Mouse (Mus musculus): Measurements from ENCODE around the gene Hagh. TPM values are rescaled to one million over a fixed set of nuclear protein-coding genes. Genes with fewer than 3 reads are reported as not detected.
A peak's percentile ranks its signal among the peaks of the same experiment; 100 is the strongest.

The Hagh gene
- polyA plus RNA-seq, 1 experiment: 39.7 TPM

DNA sequence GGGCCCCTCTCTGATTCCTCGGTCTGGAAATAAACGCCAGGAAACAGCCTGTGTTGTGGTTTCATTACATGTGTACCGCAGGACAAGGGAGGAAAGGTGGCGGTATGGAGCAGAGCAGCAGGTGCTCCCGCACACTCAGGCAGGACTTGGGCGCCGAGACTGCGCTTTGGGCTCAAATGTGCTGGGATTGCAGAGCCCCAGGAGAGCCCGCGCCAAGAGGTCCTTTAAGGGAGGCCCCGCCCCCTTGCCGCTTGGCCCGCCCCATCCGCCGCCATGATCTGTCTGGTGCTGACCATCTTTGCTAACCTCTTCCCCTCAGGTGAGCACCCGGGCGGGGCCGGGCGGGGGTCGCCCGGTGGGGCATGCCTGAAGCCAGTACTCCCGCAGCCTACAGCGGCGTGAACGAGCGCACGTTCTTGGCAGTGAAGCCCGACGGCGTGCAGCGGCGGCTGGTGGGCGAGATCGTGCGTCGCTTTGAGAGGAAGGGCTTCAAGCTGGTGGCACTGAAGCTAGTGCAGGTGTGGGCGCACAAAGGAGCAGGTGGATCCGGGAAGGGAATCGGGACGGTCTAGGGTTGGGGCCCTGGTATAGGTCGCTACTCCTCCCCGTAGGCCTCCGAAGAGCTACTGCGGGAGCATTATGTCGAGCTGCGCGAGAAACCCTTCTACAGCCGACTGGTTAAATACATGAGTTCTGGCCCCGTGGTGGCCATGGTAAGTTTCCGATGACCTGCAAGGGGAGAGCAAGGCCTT, 56.5 kb downstream of the Hagh start, which contains the start of gene Nme3:
Gene Nme3 (plus strand): TSS at position 260 of the 752 bp plus-strand sequence.
- peak; percentile 84 for DNase-seq (ENCODE audit: low read depth)
- TF ChIP-seq POLR2A (IDR thresholded peaks at IDR 0.05; ENCODE audit: borderline replicate concordance, extremely low read depth, insufficient read depth, insufficient read length, poor library complexity, severe bottlenecking) (no peak), CTCF (IDR thresholded peaks at IDR 0.05; ENCODE audit: borderline replicate concordance, extremely low read depth, insufficient read depth, insufficient read length) (peak; percentile 13; the same call in 1 of the 2 replicates)

DNA sequence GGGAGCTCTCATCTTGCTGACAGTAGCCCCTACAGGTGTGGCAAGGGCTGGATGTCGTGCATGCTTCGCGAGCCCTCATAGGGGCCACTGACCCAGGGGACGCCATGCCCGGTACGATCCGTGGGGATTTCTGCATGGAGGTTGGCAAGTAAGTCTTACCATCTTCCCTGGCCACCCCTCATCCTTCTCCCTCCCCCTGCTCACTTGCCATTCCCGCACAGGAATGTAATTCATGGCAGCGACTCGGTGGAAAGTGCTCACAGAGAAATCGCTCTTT, 57.0 kb downstream of the Hagh start:
- DNase-seq (ENCODE audit: low read depth): no peak
- TF ChIP-seq POLR2A (IDR thresholded peaks at IDR 0.05; ENCODE audit: borderline replicate concordance, extremely low read depth, insufficient read depth, insufficient read length, poor library complexity, severe bottlenecking) (no peak), CTCF (IDR thresholded peaks at IDR 0.05; ENCODE audit: borderline replicate concordance, extremely low read depth, insufficient read depth, insufficient read length) (no peak)

DNA sequence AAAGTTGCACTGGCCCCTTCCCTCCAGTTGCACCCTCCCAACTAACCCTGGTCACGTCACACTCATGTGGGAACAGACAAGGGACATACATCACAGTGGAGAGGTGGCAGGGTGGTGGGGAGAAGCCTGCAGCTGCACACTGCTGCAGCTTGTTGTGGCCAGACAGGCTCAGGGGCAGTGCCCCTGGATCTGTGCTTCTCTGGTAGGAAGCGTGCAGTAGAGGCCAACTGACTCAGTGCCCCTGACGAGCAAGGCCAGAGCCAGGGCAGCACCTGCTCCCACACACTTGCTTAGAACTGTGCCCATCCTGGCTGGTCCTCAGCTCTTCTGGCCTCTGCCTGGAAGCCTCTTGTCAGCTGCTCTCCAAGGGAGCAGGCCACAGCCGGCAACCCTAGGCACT, 57.7 kb downstream of the Hagh start:
- TF ChIP-seq CTCF (IDR thresholded peaks at IDR 0.05; ENCODE audit: borderline replicate concordance, extremely low read depth, insufficient read depth, insufficient read length) (no peak), POLR2A (IDR thresholded peaks at IDR 0.05; ENCODE audit: borderline replicate concordance, extremely low read depth, insufficient read depth, insufficient read length, poor library complexity, severe bottlenecking) (no peak)
- no peak for DNase-seq (ENCODE audit: low read depth)

DNA sequence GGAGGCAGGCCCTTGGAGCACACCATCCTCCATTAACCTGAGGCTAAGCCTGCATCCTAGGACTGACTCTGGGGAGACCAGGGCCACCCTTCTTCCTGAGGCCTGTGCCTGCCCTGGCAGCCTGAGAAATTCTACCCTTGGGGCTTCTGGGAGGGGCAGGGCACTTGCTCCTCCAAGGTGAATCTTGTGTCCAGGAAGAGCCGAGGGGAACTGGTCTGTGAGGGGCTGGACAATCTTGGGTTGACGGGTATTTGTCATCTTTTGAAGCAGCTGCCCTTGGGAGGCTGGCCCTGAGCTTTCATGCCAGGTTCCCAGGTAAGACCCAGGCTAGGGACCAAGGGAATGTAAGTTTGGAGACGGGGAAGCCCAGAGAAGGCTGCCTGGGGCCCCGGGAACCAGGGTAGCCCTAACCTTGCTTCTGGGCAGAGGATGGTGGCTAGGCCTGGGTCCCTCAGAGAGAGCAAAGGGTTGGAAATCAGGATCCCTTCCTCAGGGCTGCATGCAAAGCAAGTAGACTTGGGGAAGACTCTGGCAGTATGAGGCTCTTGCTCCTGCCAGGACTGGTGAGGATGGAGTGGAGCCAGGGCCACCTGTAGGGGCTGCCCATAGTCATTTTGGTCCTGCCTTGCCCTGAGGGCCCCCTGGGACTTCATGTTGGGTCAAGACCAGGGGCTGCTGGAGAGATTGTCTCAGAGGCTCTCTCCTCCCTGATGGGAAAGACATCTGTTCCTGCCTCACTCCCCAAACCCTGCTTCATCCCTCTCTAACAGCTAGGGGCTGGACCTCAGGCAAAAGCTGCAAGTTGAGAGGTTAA, 58.3 kb downstream of the Hagh start:
- no peak for DNase-seq (ENCODE audit: low read depth)
- TF ChIP-seq CTCF (IDR thresholded peaks at IDR 0.05; ENCODE audit: borderline replicate concordance, extremely low read depth, insufficient read depth, insufficient read length): no peak
- no peak for TF ChIP-seq POLR2A (IDR thresholded peaks at IDR 0.05; ENCODE audit: borderline replicate concordance, extremely low read depth, insufficient read depth, insufficient read length, poor library complexity, severe bottlenecking)

DNA sequence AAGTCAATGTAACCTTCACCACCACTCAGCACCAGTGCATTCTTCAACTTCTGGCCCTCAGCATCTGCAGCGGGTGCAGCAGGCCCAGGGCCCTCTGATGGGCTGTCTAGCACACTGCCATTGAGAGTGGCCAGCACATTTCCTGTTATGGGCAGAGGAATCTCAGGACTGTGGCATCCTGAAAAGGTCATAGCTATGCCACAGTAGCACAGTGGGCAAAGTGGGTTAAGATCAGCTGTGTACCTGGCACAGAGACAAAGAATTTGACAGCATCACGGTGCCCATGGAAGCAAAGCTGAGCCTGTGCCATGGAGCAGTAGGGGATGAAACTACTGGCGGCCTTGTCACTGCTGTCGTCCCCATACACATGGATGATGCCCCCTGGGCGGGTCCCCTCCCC, 59.2 kb downstream of the Hagh start:
- DNase-seq (ENCODE audit: low read depth): no peak
- TF ChIP-seq CTCF (IDR thresholded peaks at IDR 0.05; ENCODE audit: borderline replicate concordance, extremely low read depth, insufficient read depth, insufficient read length) (no peak), POLR2A (IDR thresholded peaks at IDR 0.05; ENCODE audit: borderline replicate concordance, extremely low read depth, insufficient read depth, insufficient read length, poor library complexity, severe bottlenecking) (no peak)

DNA sequence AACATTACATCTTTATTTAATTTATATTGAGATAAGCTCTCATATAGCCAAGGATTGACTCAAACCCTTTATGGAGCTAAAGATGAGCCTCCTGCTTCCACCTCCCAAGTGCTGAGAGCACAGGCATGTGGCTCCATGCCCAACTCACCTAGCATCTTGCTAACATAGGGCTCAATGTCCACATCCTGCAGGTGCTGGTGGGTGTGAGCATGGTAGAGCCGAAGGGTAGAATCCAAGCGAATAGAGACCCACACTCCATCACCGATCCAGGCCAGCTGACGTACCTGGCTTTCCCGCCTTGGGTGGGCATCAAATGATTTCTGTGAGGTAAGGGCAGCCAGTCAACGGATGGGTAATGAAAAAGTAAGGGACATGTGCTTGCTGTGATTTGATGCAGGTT, 60.1 kb downstream of the Hagh start:
- no peak for DNase-seq (ENCODE audit: low read depth)
- TF ChIP-seq CTCF (IDR thresholded peaks at IDR 0.05; ENCODE audit: borderline replicate concordance, extremely low read depth, insufficient read depth, insufficient read length): no peak
- TF ChIP-seq POLR2A (IDR thresholded peaks at IDR 0.05; ENCODE audit: borderline replicate concordance, extremely low read depth, insufficient read depth, insufficient read length, poor library complexity, severe bottlenecking): no peak

DNA sequence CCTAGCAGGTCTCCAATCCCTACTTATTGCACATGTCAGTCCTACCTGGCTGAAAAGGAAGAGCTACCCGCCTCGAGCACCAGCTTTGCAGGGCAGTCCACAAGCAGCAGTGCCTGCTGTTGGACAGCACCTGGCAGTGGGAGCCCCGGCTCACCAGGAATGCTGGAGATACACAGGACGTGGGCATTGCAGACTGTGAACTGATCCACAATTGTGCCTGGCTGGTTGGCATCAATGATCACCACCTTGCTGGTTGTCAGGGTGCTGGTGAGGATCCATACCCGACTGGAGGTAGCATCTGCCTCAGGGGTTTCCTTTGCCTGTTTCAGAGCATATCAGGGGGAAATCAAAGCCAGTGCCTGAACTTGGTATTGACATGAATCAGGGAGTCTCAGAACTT, 62.2 kb downstream of the Hagh start:
- TF ChIP-seq CTCF (IDR thresholded peaks at IDR 0.05; ENCODE audit: borderline replicate concordance, extremely low read depth, insufficient read depth, insufficient read length): no peak
- no peak for TF ChIP-seq POLR2A (IDR thresholded peaks at IDR 0.05; ENCODE audit: borderline replicate concordance, extremely low read depth, insufficient read depth, insufficient read length, poor library complexity, severe bottlenecking)
- DNase-seq (ENCODE audit: low read depth): no peak

DNA sequence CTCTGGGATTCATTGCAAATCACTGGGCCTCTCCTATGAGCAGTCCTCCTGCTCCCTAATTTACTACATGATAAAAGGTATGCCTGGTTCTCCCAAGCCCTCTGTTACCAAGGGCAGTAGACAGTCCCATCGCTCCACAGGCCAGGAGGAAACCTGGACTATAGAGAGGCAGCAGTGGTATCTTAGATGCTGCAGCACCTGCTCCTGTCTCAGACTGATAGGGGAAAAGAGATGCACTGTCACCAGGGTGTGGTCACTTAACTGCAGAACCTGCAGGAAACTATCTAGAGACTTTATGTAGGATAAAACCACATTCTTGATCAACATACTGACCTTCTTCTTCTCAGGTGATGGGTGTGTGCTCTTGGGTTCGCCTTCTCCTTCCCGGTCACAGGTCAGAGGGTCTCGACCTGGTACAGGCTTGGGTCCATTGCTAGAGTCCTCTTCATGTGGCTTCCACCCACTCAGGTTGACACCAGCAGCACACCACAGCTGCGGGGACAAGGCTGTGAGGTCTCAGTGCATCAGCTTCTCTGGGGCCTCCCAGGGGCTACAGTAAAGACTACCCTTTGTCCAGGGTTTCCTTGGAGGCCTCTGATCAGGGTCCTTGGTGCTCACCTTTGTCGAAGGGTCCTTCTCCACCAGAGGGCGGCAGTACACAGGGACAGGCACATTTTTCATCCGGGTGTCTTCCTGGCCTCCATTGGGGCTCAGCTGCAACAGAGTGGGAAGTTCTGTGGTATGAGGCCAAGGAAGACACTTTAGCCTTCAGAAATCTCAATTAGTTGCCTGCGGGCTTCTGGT, 62.9 kb downstream of the Hagh start:
- DNase-seq (ENCODE audit: low read depth): no peak
- TF ChIP-seq CTCF (IDR thresholded peaks at IDR 0.05; ENCODE audit: borderline replicate concordance, extremely low read depth, insufficient read depth, insufficient read length) (peak; percentile 40; the same call in 1 of the 2 replicates), POLR2A (IDR thresholded peaks at IDR 0.05; ENCODE audit: borderline replicate concordance, extremely low read depth, insufficient read depth, insufficient read length, poor library complexity, severe bottlenecking) (no peak)

DNA sequence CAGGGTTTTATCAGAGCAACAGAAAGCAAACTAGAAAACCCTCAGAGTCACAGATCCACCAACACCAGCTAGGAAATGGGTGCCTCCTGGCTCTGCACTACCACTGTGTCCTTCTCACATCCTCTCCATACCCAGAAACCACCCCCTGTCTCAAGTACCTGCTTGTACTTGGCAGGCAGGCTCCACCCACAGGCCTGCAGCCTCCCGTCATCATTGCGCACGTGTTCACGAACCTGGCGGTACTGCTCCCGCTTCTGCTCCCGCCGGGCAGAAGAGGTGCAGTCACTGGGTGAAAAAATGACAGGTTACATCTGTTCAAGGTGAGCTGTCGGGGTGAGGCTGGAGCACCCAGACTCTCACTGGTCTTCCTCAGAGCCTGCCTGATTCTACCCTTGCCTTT, 63.8 kb downstream of the Hagh start:
- no peak for DNase-seq (ENCODE audit: low read depth)

DNA sequence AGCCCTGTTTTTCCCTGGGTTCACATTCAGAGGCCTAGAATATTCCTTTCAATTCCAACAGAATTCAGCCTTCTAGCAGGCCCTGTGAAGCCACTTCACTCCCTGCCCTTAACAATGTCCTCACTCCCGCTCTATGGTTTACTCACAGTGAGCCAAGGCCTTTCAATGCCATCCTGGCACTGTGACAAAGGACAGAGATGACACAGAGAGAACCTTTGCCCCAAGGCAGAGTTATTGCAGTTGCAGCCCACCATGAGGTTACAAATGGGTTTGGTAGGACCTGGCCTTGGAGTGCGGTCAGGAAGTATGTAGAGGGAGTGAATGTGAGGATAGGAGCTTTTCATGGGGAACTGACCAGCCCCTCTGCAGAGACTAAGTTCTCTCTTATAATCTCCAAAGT, 67.6 kb downstream of the Hagh start:
- no peak for DNase-seq (ENCODE audit: low read depth)
- TF ChIP-seq POLR2A (IDR thresholded peaks at IDR 0.05; ENCODE audit: borderline replicate concordance, extremely low read depth, insufficient read depth, insufficient read length, poor library complexity, severe bottlenecking): no peak
- TF ChIP-seq CTCF (IDR thresholded peaks at IDR 0.05; ENCODE audit: borderline replicate concordance, extremely low read depth, insufficient read depth, insufficient read length): no peak

More for the DNA sequence above, 63.8 kb downstream of the Hagh start:
- TF ChIP-seq POLR2A (IDR thresholded peaks at IDR 0.05; ENCODE audit: borderline replicate concordance, extremely low read depth, insufficient read depth, insufficient read length, poor library complexity, severe bottlenecking): no peak
- TF ChIP-seq CTCF (IDR thresholded peaks at IDR 0.05; ENCODE audit: borderline replicate concordance, extremely low read depth, insufficient read depth, insufficient read length): no peak

DNA sequence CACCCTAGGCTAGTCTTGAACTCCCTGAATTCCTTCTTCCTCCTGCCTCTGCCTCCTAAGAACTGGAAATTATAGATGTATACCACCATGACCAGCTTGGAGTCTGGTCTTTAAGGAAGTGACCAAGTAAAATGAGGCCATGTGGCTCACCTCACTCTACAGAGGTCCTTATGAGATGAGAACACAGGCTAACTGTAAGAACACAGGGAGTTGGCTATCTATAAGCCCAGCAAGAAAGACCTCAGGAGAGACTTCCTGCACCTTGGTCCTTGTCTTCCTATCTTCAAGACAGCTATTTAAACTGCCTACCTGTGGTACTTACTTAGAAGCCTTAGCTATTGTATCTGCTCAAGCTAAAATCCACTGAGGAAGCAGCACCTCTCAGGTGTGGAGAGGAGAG, 74.0 kb downstream of the Hagh start:
- DNase-seq (ENCODE audit: low read depth): no peak
- TF ChIP-seq CTCF (IDR thresholded peaks at IDR 0.05; ENCODE audit: borderline replicate concordance, extremely low read depth, insufficient read depth, insufficient read length) (no peak), POLR2A (IDR thresholded peaks at IDR 0.05; ENCODE audit: borderline replicate concordance, extremely low read depth, insufficient read depth, insufficient read length, poor library complexity, severe bottlenecking) (no peak)

Other genes starting within 250 kb of the Hagh start
- gene Tsc2, start 207.5 kb upstream of the Hagh start, polyA plus RNA-seq (2012; rRNA removed): 189 and 190 TPM in 2 replicates
- 10.4 and 15.3 TPM in 2 replicates for gene Nthl1, start 207.5 kb upstream of the Hagh start, polyA plus RNA-seq (2012; rRNA removed)
- 30.7 and 34.3 TPM in 2 replicates for gene Slc9a3r2, start 189.8 kb upstream of the Hagh start, polyA plus RNA-seq (2012; rRNA removed)
- 0.23 TPM in 1 of 2 replicates, not detected in the other for gene Npw, start 181.7 kb upstream of the Hagh start, polyA plus RNA-seq (2012; rRNA removed)
- 76.3 and 102 TPM in 2 replicates for gene Zfp598, start 170.5 kb upstream of the Hagh start, polyA plus RNA-seq (2012; rRNA removed)
- gene Syngr3, start 150.2 kb upstream of the Hagh start, polyA plus RNA-seq (2012; rRNA removed): 82.5 and 94.2 TPM in 2 replicates
- 28.8 and 29.2 TPM in 2 replicates for gene Gfer, start 144.0 kb upstream of the Hagh start, polyA plus RNA-seq (2012; rRNA removed)
- 7.6 and 10.7 TPM in 2 replicates for gene Noxo1, start 143.9 kb upstream of the Hagh start, polyA plus RNA-seq (2012; rRNA removed)
- 75.0 and 95.7 TPM in 2 replicates for gene Tbl3, start 132.5 kb upstream of the Hagh start, polyA plus RNA-seq (2012; rRNA removed)
- gene Rnf151, start 122.1 kb upstream of the Hagh start, polyA plus RNA-seq (2012; rRNA removed): 0.54 and 0.64 TPM in 2 replicates
- 1,770 and 1,849 TPM in 2 replicates for gene Rps2, start 122.0 kb upstream of the Hagh start, polyA plus RNA-seq (2012; rRNA removed)
- gene Ndufb10, start 115.7 kb upstream of the Hagh start, polyA plus RNA-seq (2012; rRNA removed): 245 and 253 TPM in 2 replicates
- gene Rpl3l, start 112.3 kb upstream of the Hagh start, polyA plus RNA-seq (2012; rRNA removed): 0.05 and 0.08 TPM in 2 replicates
- gene Msrb1, start 103.5 kb upstream of the Hagh start, polyA plus RNA-seq (2012; rRNA removed): 28.0 and 31.5 TPM in 2 replicates
- 0.69 and 0.88 TPM in 2 replicates for gene Hs3st6, start 87.2 kb upstream of the Hagh start, polyA plus RNA-seq (2012; rRNA removed)
- not detected in 2 replicates for gene Meiob, start 35.9 kb upstream of the Hagh start, polyA plus RNA-seq (2012; rRNA removed)
- gene Fahd1, start 10.2 kb downstream of the Hagh start, polyA plus RNA-seq (2012; rRNA removed): 13.9 and 14.8 TPM in 2 replicates
- gene Igfals, start 25.9 kb downstream of the Hagh start, polyA plus RNA-seq (2012; rRNA removed): 0.14 TPM in 1 of 2 replicates, not detected in the other
- gene Nubp2, start 46.2 kb downstream of the Hagh start, polyA plus RNA-seq (2012; rRNA removed): 29.5 and 36.3 TPM in 2 replicates
- 84.5 and 105 TPM in 2 replicates for gene Spsb3, start 46.5 kb downstream of the Hagh start, polyA plus RNA-seq (2012; rRNA removed)
- gene Eme2, start 54.9 kb downstream of the Hagh start, polyA plus RNA-seq (2012; rRNA removed): 41.0 and 50.3 TPM in 2 replicates
- gene Mrps34, start 55.0 kb downstream of the Hagh start, polyA plus RNA-seq (2012; rRNA removed): 94.6 and 120 TPM in 2 replicates
- 71.5 and 91.4 TPM in 2 replicates for gene Nme3, start 56.4 kb downstream of the Hagh start, polyA plus RNA-seq (2012; rRNA removed)
- 217 and 242 TPM in 2 replicates for gene Mapk8ip3, start 96.8 kb downstream of the Hagh start, polyA plus RNA-seq (2012; rRNA removed)
- 62.9 and 65.5 TPM in 2 replicates for gene Jpt2, start 120.5 kb downstream of the Hagh start, polyA plus RNA-seq (2012; rRNA removed)
- gene Cramp1l, start 175.6 kb downstream of the Hagh start, polyA plus RNA-seq (2012; rRNA removed): 31.4 and 31.9 TPM in 2 replicates
- gene Ift140, start 175.9 kb downstream of the Hagh start, polyA plus RNA-seq (2012; rRNA removed): 22.9 and 23.9 TPM in 2 replicates
- gene Tmem204, start 243.4 kb downstream of the Hagh start, polyA plus RNA-seq (2012; rRNA removed): 9.6 and 10.5 TPM in 2 replicates